Mouse (Mus musculus) lung, postnatal 14 days (tissue): ENCODE data around the gene Etfa.

Experiments used
- DNase-seq: peaks from one replicate; pipeline ENCODE4 v3.0.0; 2021

Etfa gene

DNA sequence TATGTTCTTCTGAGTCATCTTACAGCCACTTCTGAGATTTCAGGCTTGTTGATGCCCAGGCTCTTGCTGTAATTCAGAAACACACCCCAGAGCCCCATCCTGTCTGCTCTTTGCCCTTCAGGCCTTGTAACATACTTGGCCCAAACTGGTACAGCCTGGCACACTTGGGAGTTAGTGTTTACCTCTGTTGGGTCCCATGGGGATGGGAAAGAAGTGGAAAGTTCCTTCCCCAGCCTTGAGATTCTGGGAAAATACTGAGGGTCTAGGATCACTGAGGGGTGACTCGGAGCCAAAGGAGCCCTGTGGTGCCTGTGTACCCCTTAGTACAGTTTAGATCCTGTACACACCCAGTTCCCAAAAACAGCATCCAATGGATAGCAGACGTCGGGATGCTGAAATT is 90.3 kb downstream of the Etfa start:
- DNase-seq = no peak

GRCm38 (mm10) chr9:55411154-55411553 is 100.9 kb downstream of the Etfa start:
- no peak for DNase-seq

DNA sequence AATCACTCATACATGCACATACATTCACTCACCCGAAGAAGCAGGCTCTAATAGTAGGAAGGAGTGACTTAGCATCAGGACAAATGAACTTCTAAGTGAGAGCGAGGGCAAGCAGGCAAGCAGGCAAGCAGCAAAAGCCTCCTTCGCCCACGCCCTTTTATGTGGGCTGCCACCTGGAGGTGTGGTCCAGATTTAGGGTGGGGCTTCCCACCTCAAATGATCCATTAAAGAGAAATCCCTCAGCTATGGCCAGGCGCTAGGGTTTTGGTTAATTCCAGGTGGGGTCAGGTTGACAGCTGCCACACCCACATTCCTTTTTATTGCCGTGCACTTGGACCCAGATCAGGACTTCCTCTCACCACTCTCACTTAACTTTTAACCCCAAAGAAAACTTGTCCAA is 101.6 kb downstream of the Etfa start:
- DNase-seq = no peak

DNA sequence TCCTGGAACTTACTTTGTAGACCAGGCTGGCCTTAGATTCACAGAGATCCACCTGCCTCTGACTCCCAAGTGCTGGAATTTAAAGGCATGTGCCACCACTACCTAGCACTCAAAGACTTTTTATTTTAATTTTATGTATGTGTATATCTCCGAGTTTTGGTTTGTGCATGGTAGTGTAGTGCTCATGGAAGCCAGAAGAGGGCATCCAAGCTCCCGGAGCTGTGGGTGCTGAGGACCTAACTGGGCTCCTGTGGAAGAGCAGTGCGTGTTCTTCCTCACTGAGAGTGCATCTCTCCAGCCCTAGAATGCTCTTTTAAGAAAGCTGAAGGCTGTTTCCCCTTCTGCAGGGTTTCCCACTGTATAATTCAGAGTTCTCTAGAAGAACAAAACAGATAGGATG is 102.2 kb downstream of the Etfa start:
- no peak for DNase-seq

GRCm38 (mm10) chr9:55408851-55409250 is 103.2 kb downstream of the Etfa start:
- no peak for DNase-seq

DNA sequence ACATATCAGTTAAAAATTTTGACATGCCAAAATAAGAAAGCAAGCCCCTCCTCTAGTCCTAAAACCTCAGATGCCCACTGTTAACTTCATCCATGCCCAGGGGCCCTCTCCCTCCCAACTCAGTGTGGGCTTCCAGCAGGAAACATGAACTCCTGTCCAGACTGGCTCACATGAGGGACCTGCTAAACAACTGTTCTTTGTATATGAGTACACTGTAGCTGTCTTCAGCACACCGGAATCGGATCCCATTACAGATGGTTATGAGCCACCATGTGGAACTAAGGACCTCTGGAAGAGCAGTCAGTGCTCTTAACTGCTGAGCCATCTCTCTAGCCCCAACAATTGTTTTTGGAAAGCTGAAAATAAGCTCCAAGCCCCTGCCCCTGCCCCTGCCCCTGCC is 105.3 kb downstream of the Etfa start:
- DNase-seq = no peak

DNA sequence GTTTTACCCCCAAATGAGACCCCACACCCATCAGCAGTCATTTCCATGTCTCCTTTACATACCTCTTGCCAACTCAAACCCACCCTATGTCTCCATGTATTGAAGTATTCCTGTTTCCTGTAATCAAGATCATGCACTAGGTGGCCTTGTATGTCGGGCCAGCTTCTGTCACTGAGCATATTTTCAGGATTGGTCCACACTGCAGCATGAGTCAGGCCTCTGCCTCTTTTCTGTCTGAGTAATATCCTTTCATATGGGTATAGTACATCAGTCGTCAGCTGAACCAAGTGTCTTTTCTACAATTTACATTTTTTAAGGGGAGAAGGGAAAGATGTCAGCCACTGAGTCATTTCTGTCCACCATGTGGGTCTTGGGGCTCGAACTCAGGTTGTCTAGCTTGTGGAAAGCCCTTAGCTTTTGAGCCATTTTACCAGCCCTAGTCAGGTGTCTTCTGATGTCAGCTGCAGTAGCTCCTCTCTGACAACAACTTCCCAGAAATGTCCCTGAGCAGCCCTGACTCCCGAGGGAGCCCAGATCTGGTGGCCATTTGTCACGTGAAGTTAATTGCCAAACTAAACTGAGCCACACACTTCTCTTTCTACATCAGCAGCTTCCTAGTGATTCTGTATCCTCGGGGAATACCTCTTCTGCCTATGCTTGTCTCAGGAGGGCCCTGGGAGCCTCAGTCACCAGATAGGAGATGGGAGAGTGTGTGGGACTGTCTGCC is 106.9 kb downstream of the Etfa start:
- no peak for DNase-seq
